Mouse (Mus musculus) olfactory bulb, adult 2 months (tissue): ENCODE data around the gene Spata5. TPM values are rescaled to one million over a fixed set of nuclear protein-coding genes. Genes with fewer than 3 reads are reported as not detected.
A peak's percentile ranks its signal among the peaks of the same experiment; 100 is the strongest.

ENCODE experiments used
- H3K27ac ChIP-seq: fragments of 200-500 bp; 2 replicates; pipeline ENCODE4 v1.5.1; 2012; ENCODE audit warnings: low read depth, low read length; ENCODE audit not compliant: insufficient read depth
- H3K4me1 ChIP-seq: fragments of 200-500 bp; 2 replicates; pipeline ENCODE4 v1.6.1; 2012; ENCODE audit warnings: low read length; ENCODE audit not compliant: control insufficient read depth, insufficient read depth
- H3K4me3 ChIP-seq: fragments of 200-500 bp; 2 replicates; pipeline ENCODE4 v1.5.1; 2012; ENCODE audit warnings: mild to moderate bottlenecking, low read depth, low read length, moderate library complexity; ENCODE audit not compliant: insufficient read depth
- CTCF ChIP-seq: fragments of 200-500 bp; IDR thresholded peaks from 2 replicates; pipeline ENCODE4 v1.5.1; 2012; ENCODE audit warnings: low read depth, mild to moderate bottlenecking, low read length, moderate library complexity; ENCODE audit not compliant: insufficient read depth
- POLR2A ChIP-seq: fragments of 200-500 bp; IDR thresholded peaks from 2 replicates; pipeline ENCODE4 v1.6.1; 2012; ENCODE audit warnings: mild to moderate bottlenecking, low read depth, low read length, moderate library complexity; ENCODE audit not compliant: insufficient read depth
- WGBS: fragments of 180-500 bp; shearing (Covaris S2); methylation state at CpG from one replicate; pipeline ENCODE4 v1.1.7; 2018; 5-methylcytosine and 5-hydroxymethylcytosine counted together
- polyA plus RNA-seq: library from polyadenylated mRNA; stranded (reverse); fragments of >200 nt; gene quantifications from 2 replicates; pipeline ENCODE4 v1.2.4, GENCODE M21; 2012; ENCODE audit warnings: low replicate concordance; ENCODE audit not compliant: missing spikeins, insufficient read depth, insufficient read length

The Spata5 gene
- polyA plus RNA-seq, 1 experiment = not detected

DNA sequence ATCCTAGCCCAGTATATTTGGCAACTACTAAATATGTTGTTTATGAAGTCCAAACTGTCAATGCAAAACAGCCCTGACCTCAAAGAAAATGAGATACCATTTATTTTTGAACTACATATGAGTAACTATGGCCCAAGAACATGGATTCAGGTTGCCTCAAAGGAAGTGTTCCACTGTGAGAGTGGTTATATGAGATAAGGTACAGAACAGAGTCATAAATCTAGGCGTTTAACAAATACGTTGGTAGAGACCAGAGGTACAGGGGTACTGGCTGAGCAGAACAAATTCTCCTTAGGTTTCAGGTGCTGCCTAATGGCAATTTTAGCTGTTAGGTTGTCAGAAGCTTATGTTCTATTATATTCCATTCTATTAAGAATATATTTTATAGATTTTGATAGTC is 67.9 kb downstream of the Spata5 start:
- no peak overlapping the region for H3K4me3 ChIP-seq
- H3K27ac ChIP-seq = no peak overlapping the region
- WGBS = 95% methylated on average over 2 of the region's 2 CpGs
- H3K4me1 ChIP-seq = no peaks in the 10 kb centered on the region
- no peak for TF ChIP-seq POLR2A
- no peak for TF ChIP-seq CTCF

DNA sequence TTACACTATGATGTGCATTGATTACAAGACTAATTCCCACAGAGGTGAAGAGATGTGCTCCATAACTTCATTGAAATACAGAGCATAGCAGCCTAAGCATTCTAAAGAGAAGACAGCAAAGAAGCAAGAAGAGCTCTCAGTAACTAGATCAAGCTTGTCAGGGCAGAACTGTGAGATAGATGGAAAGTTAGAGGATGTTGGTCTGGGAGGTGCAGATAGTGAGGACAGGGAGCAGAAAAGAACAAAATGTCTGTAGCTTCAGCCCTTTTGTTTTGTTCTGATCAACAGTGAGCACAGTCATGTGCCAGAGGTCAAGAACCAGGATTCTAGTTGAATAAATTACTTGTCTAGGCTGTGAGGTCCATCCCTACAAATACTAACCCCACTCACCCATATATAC is 68.5 kb downstream of the Spata5 start:
- H3K4me1 ChIP-seq = no peaks in the 10 kb centered on the region
- TF ChIP-seq CTCF (no peak), POLR2A (no peak)
- no peak overlapping the region for H3K4me3 ChIP-seq
- H3K27ac ChIP-seq = no peak overlapping the region

DNA sequence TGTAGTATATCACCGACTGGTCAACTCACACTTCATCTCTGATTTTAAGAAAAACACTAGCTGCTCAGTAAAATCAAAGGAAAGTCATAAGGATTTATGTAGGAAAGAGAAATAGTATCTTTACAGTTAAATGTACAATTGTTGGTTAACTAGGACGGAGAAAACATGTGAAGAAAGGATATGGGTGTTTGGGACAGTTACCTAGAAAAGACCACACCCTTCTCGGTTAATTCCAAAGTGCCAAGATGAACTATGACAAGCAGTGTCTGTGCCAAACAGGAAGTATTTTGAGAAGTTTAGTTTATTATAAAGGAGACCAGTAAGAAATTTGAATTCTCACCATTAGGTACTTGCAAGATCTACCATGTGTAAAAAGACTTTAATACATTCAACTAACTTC is 70.3 kb downstream of the Spata5 start:
- Histone ChIP-seq H3K4me3 (no peak overlapping the region), H3K4me1 (no peaks in the 10 kb centered on the region), H3K27ac (no peak overlapping the region)
- WGBS = 94% methylated on average over 3 of the region's 3 CpGs
- no peak for TF ChIP-seq CTCF
- TF ChIP-seq POLR2A = no peak

DNA sequence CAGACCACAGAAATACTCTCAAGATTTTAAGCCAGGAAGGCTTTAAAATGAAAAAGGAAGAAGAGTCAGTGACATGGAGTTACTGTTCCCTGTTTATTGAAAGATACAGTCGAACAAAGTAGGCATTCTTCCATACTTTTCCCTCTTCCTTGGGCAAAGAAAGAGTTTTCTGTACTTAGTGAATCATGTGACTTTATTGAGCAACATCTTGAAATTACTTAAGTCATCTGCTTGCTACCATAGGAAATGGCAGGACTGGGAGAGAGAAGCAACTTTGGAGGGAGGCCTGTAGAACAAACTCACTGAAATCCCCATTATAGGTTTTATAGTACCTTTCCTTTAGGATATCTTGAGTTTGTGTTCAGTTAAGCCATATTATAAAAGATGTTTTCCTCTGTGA is 81.2 kb downstream of the Spata5 start:
- TF ChIP-seq POLR2A = no peak
- no peaks in the 10 kb centered on the region for H3K4me1 ChIP-seq
- WGBS = 67% methylated on average over 1 of the region's 1 CpGs
- no peak overlapping the region for H3K4me3 ChIP-seq
- H3K27ac ChIP-seq = no peak overlapping the region

DNA sequence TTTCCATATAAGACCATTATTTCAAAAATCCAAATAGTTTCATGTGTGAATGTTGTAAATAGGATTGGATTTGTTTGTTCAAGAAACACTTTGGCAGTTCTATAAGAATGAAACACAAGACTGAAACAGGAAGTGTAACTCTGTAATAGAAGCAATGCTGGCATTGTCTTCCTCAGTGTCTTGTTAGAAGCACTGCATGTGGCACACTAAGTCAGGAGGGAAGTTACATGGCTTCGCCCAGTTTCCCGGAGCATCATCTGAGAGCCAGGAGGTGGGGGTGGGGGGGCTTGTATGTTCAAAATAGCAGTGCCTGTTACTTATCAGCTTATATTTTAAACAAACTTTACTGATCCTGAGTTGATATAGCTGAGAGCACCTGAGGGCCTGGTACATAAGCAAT is 82.9 kb downstream of the Spata5 start:
- no peak for TF ChIP-seq POLR2A
- TF ChIP-seq CTCF = no peak

DNA sequence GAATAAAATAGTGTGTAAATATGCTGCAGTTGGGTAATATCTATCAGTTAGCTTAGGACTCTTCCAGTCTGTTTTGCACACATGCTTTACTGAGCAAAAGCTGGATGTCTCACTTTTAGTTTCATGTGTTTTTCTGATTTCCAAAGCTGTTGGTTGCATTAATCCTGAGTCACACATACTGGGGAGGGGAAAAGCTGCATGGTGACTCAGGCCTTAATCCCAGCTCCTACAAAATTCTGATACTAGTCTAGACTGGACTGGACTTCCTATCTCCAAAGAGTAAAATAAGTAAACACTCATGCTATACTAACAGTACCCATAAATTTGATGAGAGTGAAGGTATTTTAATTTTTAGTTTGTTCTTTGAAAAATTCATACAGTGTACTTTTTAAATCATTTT is 84.2 kb downstream of the Spata5 start:
- no peaks in the 10 kb centered on the region for H3K4me1 ChIP-seq
- H3K4me3 ChIP-seq = no peak overlapping the region
- no peak overlapping the region for H3K27ac ChIP-seq
- TF ChIP-seq CTCF (no peak), POLR2A (no peak)

More for the DNA sequence above, 82.9 kb downstream of the Spata5 start:
- Histone ChIP-seq H3K4me1 (no peaks in the 10 kb centered on the region), H3K27ac (no peak overlapping the region), H3K4me3 (no peak overlapping the region)
- 72% methylated on average over 2 of the region's 2 CpGs for WGBS

DNA sequence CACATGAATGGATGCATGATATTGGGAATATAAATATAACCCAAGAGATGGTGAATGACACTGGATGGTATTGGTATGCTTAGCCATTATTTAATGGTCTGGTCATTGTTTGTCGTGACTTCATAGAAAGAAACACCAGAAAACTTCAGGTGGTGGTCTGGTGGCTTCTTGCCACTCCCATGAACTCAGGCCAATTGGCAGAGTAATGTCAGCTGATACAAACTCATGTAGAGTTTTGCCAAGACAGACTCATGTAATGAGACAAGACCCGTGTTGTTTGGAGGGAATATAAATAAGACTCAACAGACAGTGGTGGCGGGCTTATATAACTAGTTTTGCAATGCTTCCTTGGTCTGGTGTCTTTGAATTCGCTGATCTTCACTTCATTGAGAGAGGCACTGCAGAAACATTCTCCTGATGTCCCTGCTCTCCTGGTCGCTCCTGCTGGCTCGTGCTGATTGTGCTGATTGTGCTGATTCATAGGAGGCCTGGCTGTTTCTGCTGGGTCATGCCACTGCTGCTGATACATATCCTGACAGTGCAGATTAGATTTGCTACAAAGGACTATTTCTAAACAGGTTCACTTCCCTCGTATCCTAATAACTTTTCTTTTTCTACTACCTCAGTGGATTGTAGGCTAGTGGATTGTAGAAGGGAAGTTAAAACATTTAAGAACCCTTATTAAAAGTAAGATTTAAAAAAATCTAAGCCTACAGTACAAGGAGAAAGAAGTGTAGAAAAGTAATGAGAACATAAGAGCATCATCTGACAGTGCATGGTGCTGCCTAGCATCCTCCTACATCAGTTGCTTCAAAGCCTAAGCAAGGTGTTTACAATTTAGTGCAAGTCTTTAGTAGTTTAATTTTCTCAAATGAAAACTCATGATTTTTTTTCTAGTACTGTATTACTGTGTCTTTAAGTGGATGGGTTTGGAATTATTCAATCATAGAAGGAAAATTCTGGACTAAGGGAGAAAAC is 90.6 kb downstream of the Spata5 start:
- WGBS = 78% methylated on average over 7 of the region's 7 CpGs
- TF ChIP-seq POLR2A = no peak
- TF ChIP-seq CTCF = no peak
- Histone ChIP-seq H3K27ac (no peak overlapping the region), H3K4me1 (no peaks in the 10 kb centered on the region), H3K4me3 (no peak overlapping the region)

DNA sequence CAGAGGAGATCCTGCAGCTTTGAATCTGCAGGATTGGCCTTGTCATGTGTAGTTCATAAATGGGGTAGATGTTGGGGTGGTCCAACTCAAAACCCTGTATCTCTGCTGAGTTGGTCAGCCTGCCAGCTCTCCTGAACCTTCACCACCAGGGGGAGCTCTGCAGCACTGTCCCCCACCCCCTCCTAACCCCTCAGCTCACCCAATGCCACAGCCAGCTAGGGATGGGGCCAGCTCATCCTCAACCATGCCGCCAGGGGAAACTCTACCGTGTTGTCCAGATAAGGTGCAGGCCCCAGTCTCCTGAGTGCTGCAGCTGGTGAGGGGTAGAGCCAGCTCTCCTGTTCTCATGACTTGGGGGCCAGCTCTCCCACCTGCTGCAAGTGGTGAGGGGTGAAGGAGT is 95.8 kb downstream of the Spata5 start:
- Histone ChIP-seq H3K27ac (no peak overlapping the region), H3K4me1 (no peaks in the 10 kb centered on the region), H3K4me3 (no peak overlapping the region)
- WGBS = 54% methylated on average over 2 of the region's 2 CpGs
- TF ChIP-seq POLR2A = no peak
- TF ChIP-seq CTCF = peak; percentile 43; the same call in 1 of the 2 replicates

DNA sequence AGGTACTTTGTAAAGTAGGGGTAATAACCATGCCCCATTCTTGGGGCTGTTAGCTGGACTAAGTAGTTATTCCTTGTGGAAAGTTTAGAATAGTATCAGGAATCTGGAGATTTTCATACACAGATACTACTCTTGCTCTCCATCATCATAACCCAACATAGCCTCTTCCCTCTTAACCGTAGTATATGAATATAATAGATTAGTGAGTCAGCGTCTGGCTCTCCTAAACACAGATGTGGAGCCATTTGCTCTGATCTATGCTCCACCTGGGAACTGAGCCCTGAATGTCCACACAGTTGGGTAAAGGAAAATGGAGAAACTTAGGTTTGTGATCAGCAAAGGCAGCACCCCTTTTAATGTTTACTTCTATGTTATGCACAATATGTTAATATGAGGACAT is 96.7 kb downstream of the Spata5 start:
- Histone ChIP-seq H3K4me3 (no peak overlapping the region), H3K4me1 (no peaks in the 10 kb centered on the region), H3K27ac (no peak overlapping the region)
- TF ChIP-seq CTCF (no peak), POLR2A (no peak)
- 97% methylated on average over 2 of the region's 2 CpGs for WGBS
